8 mouse cellular contexts compared by ENCODE assay signal in genomic region chr11:85352539-85353380, GRCm38 (mm10). TPM values are rescaled to one million over a fixed set of nuclear protein-coding genes. Genes with fewer than 3 reads are reported as not detected.
A peak's percentile ranks its signal among the peaks of the same experiment; 100 is the strongest.
DNase-seq lines count a peak whose midpoint lies in the region; ATAC-seq and TF ChIP-seq lines count a peak whose summit lies in the region.

Gene Bcas3, plus strand, starts transcription at chr11:85353167.

- H3K4me2 ChIP-seq in forebrain, embryonic 16.5 days (ENCODE audit: low read length), result peak within 1 kb of the TSS; percentile 76
- H3K4me2 ChIP-seq in lung, embryonic 14.5 days, result peak within 1 kb of the TSS; percentile 90

- H3K4me3 ChIP-seq in G1E (ENCODE audit: low read depth, low read length), result peak within 1 kb of the TSS; percentile 87
- peak within 1 kb of the TSS; percentile 56 for H3K4me3 ChIP-seq in forebrain, embryonic 16.5 days (replicated peaks; ENCODE audit: low read length)
- H3K4me3 ChIP-seq in layer of hippocampus, adult 2 months, result peak within 1 kb of the TSS; percentile 86
- H3K4me3 ChIP-seq in lung, embryonic 14.5 days (ENCODE audit: low read depth, low read length), result peak within 1 kb of the TSS; percentile 74
- peak within 1 kb of the TSS; percentile 76 for H3K4me3 ChIP-seq in olfactory bulb, adult 2 months (ENCODE audit: insufficient read depth, low read depth, low read length)
- H3K4me3 ChIP-seq in thymus, adult 2 months (ENCODE audit: control insufficient read depth, insufficient read depth, low read length), result peak within 1 kb of the TSS; percentile 78

- H3K9ac ChIP-seq in forebrain, embryonic 16.5 days (replicated peaks; ENCODE audit: low read depth, low read length), result peak within 1 kb of the TSS; percentile 59
- H3K9ac ChIP-seq in lung, embryonic 14.5 days, result peak within 1 kb of the TSS; percentile 83

- H3K27me3 ChIP-seq in G1E (ENCODE audit: insufficient read depth, low read length), result no peaks in the 10 kb centered on the region
- H3K27me3 ChIP-seq in forebrain, embryonic 16.5 days (replicated peaks; ENCODE audit: control insufficient read depth, insufficient read depth, low read length), result no peaks in the 10 kb centered on the region
- no peaks in the 10 kb centered on the region for H3K27me3 ChIP-seq in lung, embryonic 14.5 days (ENCODE audit: insufficient read depth, low read length)
- H3K27me3 ChIP-seq in thymus, adult 2 months (ENCODE audit: control insufficient read depth, insufficient read depth, low read length), result no peaks in the 10 kb centered on the region

- H3K9me3 ChIP-seq in G1E (replicated peaks), result no peaks in the 10 kb centered on the region
- H3K9me3 ChIP-seq in forebrain, embryonic 16.5 days (ENCODE audit: control insufficient read depth, low read length), result no peaks in the 10 kb centered on the region
- H3K9me3 ChIP-seq in lung, embryonic 14.5 days (ENCODE audit: low read depth, low read length), result no peaks in the 10 kb centered on the region

- peak; percentile 98 for ATAC-seq in G1E (ENCODE audit: extremely low read depth, insufficient number of reproducible peaks, low FRiP score, poor library complexity, severe bottlenecking)
- peak; percentile 99 for ATAC-seq in forebrain, embryonic 16.5 days
- ATAC-seq in lung, embryonic 14.5 days (ENCODE audit: insufficient read depth), result peak; percentile 99

- H3K36me3 ChIP-seq in G1E (replicated peaks), result peaks cover 24% of the 10 kb centered on the region
- H3K36me3 ChIP-seq in forebrain, embryonic 16.5 days (ENCODE audit: control insufficient read depth, insufficient read depth), result no peaks in the 10 kb centered on the region; the same call in 1 of the 2 replicates
- no peaks in the 10 kb centered on the region for H3K36me3 ChIP-seq in lung, embryonic 14.5 days (ENCODE audit: insufficient read depth)
- no peaks in the 10 kb centered on the region for H3K36me3 ChIP-seq in thymus, adult 2 months (ENCODE audit: control insufficient read depth, insufficient read depth, low read length)

- no peak for TF ChIP-seq CTCF in G1E (IDR thresholded peaks at IDR 0.05; ENCODE audit: low read depth, low read length)
- TF ChIP-seq CTCF in layer of hippocampus, adult 2 months (conservative IDR thresholded peaks at IDR 0.05), result no peak
- no peak for TF ChIP-seq CTCF in lung, embryonic 14.5 days (IDR thresholded peaks at IDR 0.05; ENCODE audit: low read depth)
- no peak for TF ChIP-seq CTCF in olfactory bulb, adult 2 months (IDR thresholded peaks at IDR 0.05; ENCODE audit: insufficient read depth, low read depth, low read length)
- peak; percentile 74; the same call in 1 of the 2 replicates for TF ChIP-seq CTCF in thymus, adult 2 months (IDR thresholded peaks at IDR 0.05; ENCODE audit: borderline replicate concordance, control insufficient read depth, extremely low read depth, insufficient read depth, low read length, poor library complexity)

- under 1% methylated on average over 47 of the region's 47 CpGs for WGBS in forebrain, embryonic 16.5 days
- WGBS in lung, embryonic 14.5 days, result under 1% methylated on average over 47 of the region's 47 CpGs
- WGBS in olfactory bulb, adult 2 months, result under 1% methylated on average over 47 of the region's 47 CpGs
- WGBS in thymus, adult 2 months, result under 1% methylated on average over 47 of the region's 47 CpGs

- H3K27ac ChIP-seq in forebrain, embryonic 16.5 days (ENCODE audit: low read length), result no peak within 1 kb of the TSS
- H3K27ac ChIP-seq in layer of hippocampus, adult 2 months, result peak within 1 kb of the TSS; percentile 91
- 0 out of 2 replicates have a peak within 1 kb of the TSS, but pooled peaks have one; percentile 40 for H3K27ac ChIP-seq in lung, embryonic 14.5 days (ENCODE audit: low read depth)
- peak within 1 kb of the TSS; percentile 54 for H3K27ac ChIP-seq in olfactory bulb, adult 2 months (ENCODE audit: insufficient read depth, low read depth, low read length)
- H3K27ac ChIP-seq in thymus, adult 2 months (ENCODE audit: control insufficient read depth, insufficient read depth, low read length), result peak within 1 kb of the TSS; percentile 72

- TF ChIP-seq POLR2A in olfactory bulb, adult 2 months (IDR thresholded peaks at IDR 0.05; ENCODE audit: insufficient read depth, low read depth, low read length), result peak; percentile 97
- TF ChIP-seq POLR2A in thymus, adult 2 months (IDR thresholded peaks at IDR 0.05; ENCODE audit: control insufficient read depth, extremely low read depth, insufficient read depth, low read length, poor library complexity), result peak; percentile 97

- intact Hi-C loops in heart, postnatal 36 days (cut with DNase I), result loop anchor here (5.0 kb wide), 1 partner anchor 40 kb away; the partner anchor contains the start of gene Ppm1d

- H3K4me1 ChIP-seq in G1E (ENCODE audit: insufficient read depth, low read depth, low read length), result peaks cover 22% of the 10 kb centered on the region
- peaks cover 9% of the 10 kb centered on the region for H3K4me1 ChIP-seq in forebrain, embryonic 16.5 days (replicated peaks; ENCODE audit: control insufficient read depth, insufficient read depth, low read length)
- no peaks in the 10 kb centered on the region for H3K4me1 ChIP-seq in lung, embryonic 14.5 days (ENCODE audit: insufficient read depth)
- H3K4me1 ChIP-seq in olfactory bulb, adult 2 months (ENCODE audit: control insufficient read depth, insufficient read depth, low read length), result no peaks in the 10 kb centered on the region
- H3K4me1 ChIP-seq in thymus, adult 2 months (replicated peaks; ENCODE audit: control insufficient read depth, insufficient read depth, low read length), result no peaks in the 10 kb centered on the region

- peak; percentile 99 for DNase-seq in G1E (ENCODE audit: low spot score)
- DNase-seq in cerebellum, adult 18-20 months, result peak; percentile 98 to 100
- peak; percentile 96 to 98 for DNase-seq in heart, postnatal 36 days
- DNase-seq in layer of hippocampus, adult 2 months (ENCODE audit: low spot score in 2 of 2), result peak; percentile 98 to 99
- DNase-seq in lung, embryonic 14.5 days, result peak; percentile 99
- DNase-seq in thymus, adult 2 months, result peak; percentile 99

RNA-seq across cellular contexts. Expression of gene Bcas3, which starts in this region (rescaled TPM):
- total RNA-seq in G1E (2014; fragmentation: Nextera tagmentation) (33.2 and 41.3 TPM in 2 replicates), G1E (2017) (19.0 and 20.1 TPM in 2 replicates)
- 61.0 and 74.3 TPM in 2 replicates for polyA plus RNA-seq in G1E (2012)
- 30.0 and 31.9 TPM in 2 replicates for polyA plus RNA-seq in forebrain, embryonic 16.5 days (2015; fragmentation: Nextera tagmentation; extraction: Ambion mirVana)
- total RNA-seq in heart, postnatal 36 days (2021), result 10 to 100 TPM; 35.8 to 48.8 TPM
- 10 to 100 TPM; 67.6 to 75.1 TPM for total RNA-seq in layer of hippocampus, adult 2 months (2021)
- polyA plus RNA-seq in lung, embryonic 14.5 days (2014; fragmentation: Nextera tagmentation; extraction: Ambion mirVana), result 31.1 and 35.0 TPM in 2 replicates
- not detected in 2 replicates for polyA plus RNA-seq in olfactory bulb, adult 2 months (2012; ENCODE audit: insufficient read depth, insufficient read length, low replicate concordance, missing spikeins)
- 42.5 and 49.4 TPM in 2 replicates for polyA plus RNA-seq in thymus, adult 2 months (2012; rRNA removed)
